Mouse (Mus musculus) CH12.LX (cell line): ENCODE measurements around the gene Kdelr1. TPM values are rescaled to one million over a fixed set of nuclear protein-coding genes. Genes with fewer than 3 reads are reported as not detected.
A peak's percentile ranks its signal among the peaks of the same experiment; 100 is the strongest.

ENCODE experiments used
- DNase-seq: peaks from one replicate; pipeline ENCODE4 v3.0.0-alpha.2; 2013; ENCODE audit errors: extremely low read depth
- H3K27ac ChIP-seq: 2 replicates; pipeline ENCODE4 v1.5.1; 2012; ENCODE audit warnings: low read depth, mild to moderate bottlenecking, control low read depth, moderate library complexity; ENCODE audit not compliant: insufficient read depth
- H3K27me3 ChIP-seq: replicated peaks from 2 replicates; pipeline ENCODE3; 2012; ENCODE audit warnings: inconsistent platforms
- H3K36me3 ChIP-seq, 2 experiments: replicated peaks in 1 of 2; 2 replicates each; pipeline versions ENCODE3 to v1.6.1; 2012; ENCODE audit warnings: inconsistent platforms in 1 of 2, low read length in 1 of 2, mild to moderate bottlenecking in 1 of 2, mixed read lengths in 1 of 2, moderate library complexity in 1 of 2; ENCODE audit not compliant: control insufficient read depth in 1 of 2, insufficient read depth in 1 of 2
- H3K4me1 ChIP-seq, 2 experiments: 2 replicates each; pipeline ENCODE4 v1.6.1; 2012; ENCODE audit warnings: inconsistent platforms in 1 of 2, moderate library complexity in 1 of 2; ENCODE audit not compliant: insufficient read depth in 2 of 2, control insufficient read depth in 1 of 2
- H3K4me2 ChIP-seq: 2 replicates; pipeline ENCODE4 v1.6.1; 2012; ENCODE audit warnings: low read depth, mild to moderate bottlenecking, control low read depth; ENCODE audit not compliant: poor library complexity, insufficient read depth, severe bottlenecking
- H3K4me3 ChIP-seq, 3 experiments: fragments of 150-350 bp in 1 of 3; sonication (generic) in 1 of 3; replicated peaks in 1 of 3; 2 replicates each; pipeline versions ENCODE3 to v1.5.1; 2011 to 2012; ENCODE audit warnings: low read depth in 2 of 3, low read length in 2 of 3, mild to moderate bottlenecking in 2 of 3, moderate library complexity in 2 of 3, control low read depth in 1 of 3, improper control_type of control experiment in 1 of 3, inconsistent platforms in 1 of 3, mixed read lengths in 1 of 3; ENCODE audit not compliant: poor library complexity in 1 of 3
- H3K79me2 ChIP-seq: replicated peaks from 2 replicates; pipeline ENCODE4 v1.6.1; 2012; ENCODE audit warnings: mild to moderate bottlenecking, moderate library complexity; ENCODE audit not compliant: control insufficient read depth, poor library complexity, insufficient read depth, severe bottlenecking; ENCODE audit errors: extremely low read depth
- H3K9ac ChIP-seq: 2 replicates; pipeline ENCODE4 v1.6.1; 2012; ENCODE audit warnings: low read depth, mild to moderate bottlenecking, control low read depth, moderate library complexity; ENCODE audit not compliant: insufficient read depth
- H3K9me3 ChIP-seq: replicated peaks from 2 replicates; pipeline ENCODE3; 2012; ENCODE audit warnings: low read length, inconsistent platforms, mixed read lengths
- BHLHE40 ChIP-seq: IDR thresholded peaks from 2 replicates; pipeline ENCODE4 v1.6.1; 2011; ENCODE audit warnings: mild to moderate bottlenecking, low read depth, low read length, improper control_type of control experiment
- CHD1 ChIP-seq: IDR thresholded peaks from 2 replicates; pipeline ENCODE4 v1.6.1; 2012; ENCODE audit warnings: low read depth, low read length, improper control_type of control experiment, inconsistent platforms
- CHD2 ChIP-seq: IDR thresholded peaks from 2 replicates; pipeline ENCODE4 v1.6.1; 2011; ENCODE audit warnings: low read length, improper control_type of control experiment
- CTCF ChIP-seq, 2 experiments: IDR thresholded peaks in 1 of 2; conservative IDR thresholded peaks in 1 of 2; 2 replicates each; pipeline ENCODE4 v1.5.1; 2011 to 2012; ENCODE audit warnings: low read depth in 2 of 2, low read length in 2 of 2, improper control_type of control experiment in 1 of 2, inconsistent platforms in 1 of 2, mild to moderate bottlenecking in 1 of 2, moderate library complexity in 1 of 2
- E2F4 ChIP-seq: IDR thresholded peaks from 2 replicates; pipeline ENCODE4 v1.6.1; 2011; ENCODE audit warnings: low read depth, low read length, improper control_type of control experiment; ENCODE audit not compliant: insufficient replicate concordance
- ELF1 ChIP-seq: IDR thresholded peaks from 2 replicates; pipeline ENCODE4 v1.6.1; 2014; ENCODE audit warnings: low read depth, mild to moderate bottlenecking, inconsistent platforms, low read length, improper control_type of control experiment
- EP300 ChIP-seq: IDR thresholded peaks from 2 replicates; pipeline ENCODE4 v1.6.1; 2011; ENCODE audit warnings: low read length, improper control_type of control experiment
- ETS1 ChIP-seq: conservative IDR thresholded peaks from 2 replicates; pipeline ENCODE4 v1.6.1; 2012; ENCODE audit warnings: low read depth, mild to moderate bottlenecking, inconsistent platforms, low read length, improper control_type of control experiment, moderate library complexity
- GABPA ChIP-seq: IDR thresholded peaks from 2 replicates; pipeline ENCODE4 v1.6.1; 2012; ENCODE audit warnings: low read depth, low read length, improper control_type of control experiment, inconsistent platforms; ENCODE audit not compliant: insufficient replicate concordance
- HCFC1 ChIP-seq: IDR thresholded peaks from 2 replicates; pipeline ENCODE4 v1.6.1; 2012; ENCODE audit warnings: low read depth, mild to moderate bottlenecking, inconsistent platforms, low read length, improper control_type of control experiment
- IRF4 ChIP-seq: IDR thresholded peaks from 2 replicates; pipeline ENCODE4 v1.6.1; 2014; ENCODE audit warnings: low read depth, mild to moderate bottlenecking, inconsistent platforms, low read length, improper control_type of control experiment
- JUN ChIP-seq: IDR thresholded peaks from 2 replicates; pipeline ENCODE4 v1.6.1; 2011; ENCODE audit warnings: low read depth, mild to moderate bottlenecking, low read length, improper control_type of control experiment, moderate library complexity; ENCODE audit not compliant: insufficient read depth
- JUND ChIP-seq: conservative IDR thresholded peaks from 2 replicates; pipeline ENCODE4 v1.6.1; 2011; ENCODE audit warnings: low read depth, low read length, improper control_type of control experiment
- KAT2A ChIP-seq: IDR thresholded peaks from 2 replicates; pipeline ENCODE4 v1.6.1; 2012; ENCODE audit warnings: low read length, improper control_type of control experiment, inconsistent platforms; ENCODE audit not compliant: insufficient replicate concordance
- MAFK ChIP-seq: IDR thresholded peaks from 2 replicates; pipeline ENCODE4 v1.6.1; 2011; ENCODE audit warnings: low read length, improper control_type of control experiment; ENCODE audit not compliant: insufficient replicate concordance
- MAX ChIP-seq: IDR thresholded peaks from 2 replicates; pipeline ENCODE4 v1.6.1; 2011; ENCODE audit warnings: low read length, improper control_type of control experiment
- MAZ ChIP-seq: IDR thresholded peaks from 2 replicates; pipeline ENCODE4 v1.6.1; 2012; ENCODE audit warnings: low read depth, mild to moderate bottlenecking, inconsistent platforms, low read length, improper control_type of control experiment, moderate library complexity
- MEF2A ChIP-seq: IDR thresholded peaks from 2 replicates; pipeline ENCODE4 v1.6.1; 2014; ENCODE audit warnings: low read depth, mild to moderate bottlenecking, inconsistent platforms, low read length, improper control_type of control experiment, borderline replicate concordance
- MXI1 ChIP-seq: IDR thresholded peaks from 2 replicates; pipeline ENCODE4 v1.6.1; 2011; ENCODE audit warnings: mild to moderate bottlenecking, low read depth, low read length, improper control_type of control experiment
- MYC ChIP-seq: IDR thresholded peaks from 2 replicates; pipeline ENCODE4 v1.6.1; 2011; ENCODE audit warnings: low read depth, mild to moderate bottlenecking, improper control_type of control experiment, low read length
- NELFE ChIP-seq: IDR thresholded peaks from 2 replicates; pipeline ENCODE4 v1.6.1; 2011; ENCODE audit warnings: low read depth, low read length, improper control_type of control experiment
- NRF1 ChIP-seq: IDR thresholded peaks from 2 replicates; pipeline ENCODE4 v1.6.1; 2014; ENCODE audit warnings: low read depth, mild to moderate bottlenecking, inconsistent platforms, low read length, improper control_type of control experiment, moderate library complexity
- PAX5 ChIP-seq: IDR thresholded peaks from 2 replicates; pipeline ENCODE4 v1.6.1; 2012; ENCODE audit warnings: low read length, inconsistent platforms, mixed read lengths
- POLR2A ChIP-seq: IDR thresholded peaks from 2 replicates; pipeline ENCODE4 v1.6.1; 2011; ENCODE audit warnings: low read depth, mild to moderate bottlenecking, improper control_type of control experiment, low read length
- POLR2AphosphoS2 ChIP-seq: IDR thresholded peaks from 2 replicates; pipeline ENCODE4 v1.6.1; 2011; ENCODE audit warnings: low read depth, low read length, improper control_type of control experiment
- RAD21 ChIP-seq: IDR thresholded peaks from 2 replicates; pipeline ENCODE4 v1.6.1; 2011; ENCODE audit warnings: low read depth, mild to moderate bottlenecking, low read length, improper control_type of control experiment, moderate library complexity
- RCOR1 ChIP-seq: conservative IDR thresholded peaks from 2 replicates; pipeline ENCODE4 v1.6.1; 2012; ENCODE audit warnings: low read depth, mild to moderate bottlenecking, inconsistent platforms, low read length, improper control_type of control experiment
- SIN3A ChIP-seq: IDR thresholded peaks from 2 replicates; pipeline ENCODE4 v1.6.1; 2012; ENCODE audit warnings: low read length, improper control_type of control experiment, inconsistent platforms
- SMC3 ChIP-seq: IDR thresholded peaks from 2 replicates; pipeline ENCODE4 v1.6.1; 2011; ENCODE audit warnings: low read depth, low read length, improper control_type of control experiment
- TBP ChIP-seq: conservative IDR thresholded peaks from 2 replicates; pipeline ENCODE4 v1.6.1; 2011; ENCODE audit warnings: low read depth, low read length, improper control_type of control experiment
- TCF12 ChIP-seq: IDR thresholded peaks from 2 replicates; pipeline ENCODE4 v1.6.1; 2014; ENCODE audit warnings: low read depth, mild to moderate bottlenecking, inconsistent platforms, low read length, improper control_type of control experiment
- UBTF ChIP-seq: IDR thresholded peaks from 2 replicates; pipeline ENCODE4 v1.6.1; 2012; ENCODE audit warnings: low read depth, mild to moderate bottlenecking, inconsistent platforms, low read length, improper control_type of control experiment, moderate library complexity
- USF1 ChIP-seq: IDR thresholded peaks from 2 replicates; pipeline ENCODE4 v1.6.1; 2014; ENCODE audit warnings: low read depth, mild to moderate bottlenecking, inconsistent platforms, low read length, improper control_type of control experiment
- USF2 ChIP-seq: conservative IDR thresholded peaks from 2 replicates; pipeline ENCODE4 v1.6.1; 2011; ENCODE audit warnings: low read depth, low read length, improper control_type of control experiment
- ZC3H11A ChIP-seq: IDR thresholded peaks from 2 replicates; pipeline ENCODE4 v1.6.1; 2012; ENCODE audit warnings: low read depth, mild to moderate bottlenecking, inconsistent platforms, low read length, improper control_type of control experiment
- ZKSCAN1 ChIP-seq: IDR thresholded peaks from 2 replicates; pipeline ENCODE4 v1.6.1; 2012; ENCODE audit warnings: low read depth, inconsistent platforms, low read length, improper control_type of control experiment, borderline replicate concordance
- ZMIZ1 ChIP-seq: IDR thresholded peaks from 2 replicates; pipeline ENCODE4 v1.6.1; 2012; ENCODE audit warnings: low read depth, mild to moderate bottlenecking, inconsistent platforms, low read length, improper control_type of control experiment
- ZNF384 ChIP-seq: IDR thresholded peaks from 2 replicates; pipeline ENCODE4 v1.6.1; 2012; ENCODE audit warnings: low read depth, low read length, improper control_type of control experiment, inconsistent platforms
- dilution Hi-C: fragments of 300-500 bp; cut with MboI; formaldehyde crosslinking; loops from 2 replicates; pipeline ENCODE4 v1.14.3; 2020; ENCODE audit warnings: low sequenced_read_pairs; ENCODE audit not compliant: extremely low pct_unique_long_range_greater_than_20kb, extremely low pct_ligation_motif_present
- in situ Hi-C: fragments of 300-500 bp; cut with MboI; formaldehyde crosslinking; loops from 3 replicates; pipeline ENCODE4 v1.14.3; 2019; ENCODE audit warnings: low sequenced_read_pairs, low pct_ligation_motif_present, low pct_unique_long_range_greater_than_20kb, mixed read lengths
- polyA plus RNA-seq: library from polyadenylated mRNA; unstranded; fragments of >175 nt; gene quantifications from 2 replicates; pipeline ENCODE4 v1.2.1, GENCODE M21; 2012; ENCODE audit warnings: low read depth; ENCODE audit not compliant: insufficient read length
- total RNA-seq, 2 experiments: library from RNA; depleted of rRNA; stranded (reverse); fragments of 300-350 nt in 1 of 2; fragments of >200 nt in 1 of 2; gene quantifications; 2 replicates each; pipeline ENCODE4 v1.2.3; 2012 to 2014

Kdelr1 gene
- total and polyA plus RNA-seq, 3 experiments: 59.7 to 80.5 (median 66.9) TPM

DNA sequence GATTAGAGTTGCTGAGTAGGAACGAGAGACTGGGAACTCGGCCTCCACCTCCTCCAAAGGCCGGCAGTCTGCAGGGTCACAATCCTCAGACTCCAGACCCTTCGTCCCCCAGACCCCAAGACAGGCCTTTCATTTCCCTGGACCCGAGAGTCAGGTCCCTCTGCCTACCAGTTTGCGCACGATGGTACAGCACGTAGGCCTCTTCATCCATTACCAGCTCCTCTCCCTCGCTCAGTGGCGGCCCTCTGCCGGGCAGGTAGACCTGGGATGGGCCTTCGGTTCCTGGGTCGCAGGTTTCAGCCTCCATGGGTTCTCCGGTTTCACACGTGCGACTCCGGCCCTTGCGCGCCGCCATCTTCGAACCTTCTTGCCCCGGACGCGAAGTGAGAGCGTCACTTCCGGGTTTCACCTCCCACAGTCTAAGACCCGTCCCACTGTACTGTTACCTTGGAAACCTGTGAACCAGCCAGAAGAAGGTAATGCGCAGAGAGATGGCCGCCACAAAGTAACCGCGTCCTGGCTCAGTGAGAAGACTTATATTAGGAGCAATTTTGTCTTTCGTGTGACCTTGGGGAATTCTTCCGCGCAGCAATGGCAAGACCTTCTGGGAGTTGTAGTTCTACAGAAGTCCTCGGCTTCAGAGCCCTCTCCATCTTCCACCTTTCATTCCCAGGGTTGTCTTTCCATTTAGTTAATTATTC is 42.0 kb upstream of the Kdelr1 start, which contains the start of gene Grwd1:
Grwd1 (minus strand) TSS at position 518 of the 701 bp plus-strand sequence.
- Histone ChIP-seq H3K4me1 (peaks cover 12 to 49% of the 10 kb centered on the region in 2 experiments), H3K36me3 (peaks cover 39 to 44% of the 10 kb centered on the region in 2 experiments), H3K9me3 (peaks cover 19% of the 10 kb centered on the region), H3K9ac (peak within 1 kb of the TSS; percentile 66), H3K27ac (no peak within 1 kb of the TSS; the same call in 1 of the 2 replicates), H3K4me3 (peak within 1 kb of the TSS; percentile 87 to 100 (median 100)), H3K4me2 (peak within 1 kb of the TSS; percentile 87), H3K27me3 (no peaks in the 10 kb centered on the region), H3K79me2 (peaks cover 19% of the 10 kb centered on the region)
- peak; percentile 98 for DNase-seq
- dilution Hi-C loops: no loop called here
- in situ Hi-C loops: no loop called here
- TF ChIP-seq CHD1: no peak
- no peak for TF ChIP-seq ZNF384
- TF ChIP-seq E2F4: no peak
- no peak for TF ChIP-seq CHD2
- TF ChIP-seq MAZ: no peak
- TF ChIP-seq ZMIZ1: 0 out of 2 replicates have a peak, but pooled peaks have one; percentile 48
- no peak for TF ChIP-seq JUN
- TF ChIP-seq RAD21: no peak
- peak; percentile 81; the same call in 1 of the 2 replicates for TF ChIP-seq KAT2A
- TF ChIP-seq MXI1: peak; percentile 100
- no peak for TF ChIP-seq GABPA
- 0 out of 2 replicates have a peak, but pooled peaks have one; percentile 14 for TF ChIP-seq TBP
- peak; percentile 68 for TF ChIP-seq NELFE
- peak; percentile 97 for TF ChIP-seq MAX
- peak; percentile 16; the same call in 1 of the 2 replicates for TF ChIP-seq MEF2A
- TF ChIP-seq SIN3A: peak; percentile 97; the same call in 1 of the 2 replicates
- TF ChIP-seq USF2: no peak
- TF ChIP-seq USF1: no peak
- no peak for TF ChIP-seq ZC3H11A
- TF ChIP-seq TCF12: peak; percentile 85
- no peak for TF ChIP-seq MAFK
- no peak for TF ChIP-seq JUND
- peak; percentile 93 for TF ChIP-seq HCFC1
- no peak; the same call in 1 of the 2 replicates for TF ChIP-seq RCOR1
- peak; percentile 63 for TF ChIP-seq IRF4
- no peak for TF ChIP-seq ETS1
- TF ChIP-seq BHLHE40: peak; percentile 86
- peak; percentile 97 for TF ChIP-seq MYC
- TF ChIP-seq ZKSCAN1: no peak
- TF ChIP-seq ELF1: peak; percentile 93
- no peak for TF ChIP-seq CTCF (conservative IDR thresholded peaks at IDR 0.05 in 1 of 2, IDR thresholded peaks at IDR 0.05 in 1 of 2; ENCODE audit: low read depth in 2 of 2, low read length in 2 of 2)
- peak; percentile 68 for TF ChIP-seq NRF1
- TF ChIP-seq SMC3: no peak
- TF ChIP-seq PAX5: no peak
- no peak for TF ChIP-seq UBTF
- peak; percentile 91 for TF ChIP-seq POLR2A
- no peak for TF ChIP-seq EP300
- TF ChIP-seq POLR2AphosphoS2: no peak; the same call in 1 of the 2 replicates
